Mouse (Mus musculus): ENCODE measurements around the gene Tox2. TPM values are rescaled to one million over a fixed set of nuclear protein-coding genes. Genes with fewer than 3 reads are reported as not detected.

The Tox2 gene
- polyA plus RNA-seq, 1 experiment from 2014 or later = 1.9 TPM

DNA sequence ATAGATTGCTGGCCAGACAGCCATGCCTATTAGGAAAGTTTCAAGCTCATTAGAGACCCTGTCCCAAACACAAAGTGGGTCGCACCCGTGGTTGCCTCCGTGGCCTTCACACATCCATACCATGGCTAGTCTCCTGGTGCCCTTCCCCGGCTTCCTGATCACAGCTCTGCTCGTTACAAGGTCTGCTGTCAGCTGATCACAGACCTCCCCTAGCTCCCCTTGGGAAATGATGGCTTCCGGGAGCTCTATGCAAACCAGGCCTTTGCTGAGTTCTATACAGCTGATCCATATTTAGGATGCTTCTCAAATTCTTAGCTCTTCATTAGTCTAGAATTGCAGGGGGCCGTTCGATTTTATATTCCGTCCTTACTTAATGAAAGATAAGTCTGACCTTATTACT is 75.1 kb downstream of the Tox2 start:
- 33% methylated on average over 9 of the region's 9 CpGs for whole genome bisulfite sequencing (ENCODE audit: insufficient replicate concordance)
- H3K27me3 ChIP-seq (ENCODE audit: control insufficient read depth, insufficient read depth, low read length) = peaks cover 3% of the 10 kb centered on the region; the same call in 1 of the 2 replicates
- no peak for ATAC-seq (replicated peaks; ENCODE audit: insufficient number of reproducible peaks, low FRiP score, low TSS enrichment)

DNA sequence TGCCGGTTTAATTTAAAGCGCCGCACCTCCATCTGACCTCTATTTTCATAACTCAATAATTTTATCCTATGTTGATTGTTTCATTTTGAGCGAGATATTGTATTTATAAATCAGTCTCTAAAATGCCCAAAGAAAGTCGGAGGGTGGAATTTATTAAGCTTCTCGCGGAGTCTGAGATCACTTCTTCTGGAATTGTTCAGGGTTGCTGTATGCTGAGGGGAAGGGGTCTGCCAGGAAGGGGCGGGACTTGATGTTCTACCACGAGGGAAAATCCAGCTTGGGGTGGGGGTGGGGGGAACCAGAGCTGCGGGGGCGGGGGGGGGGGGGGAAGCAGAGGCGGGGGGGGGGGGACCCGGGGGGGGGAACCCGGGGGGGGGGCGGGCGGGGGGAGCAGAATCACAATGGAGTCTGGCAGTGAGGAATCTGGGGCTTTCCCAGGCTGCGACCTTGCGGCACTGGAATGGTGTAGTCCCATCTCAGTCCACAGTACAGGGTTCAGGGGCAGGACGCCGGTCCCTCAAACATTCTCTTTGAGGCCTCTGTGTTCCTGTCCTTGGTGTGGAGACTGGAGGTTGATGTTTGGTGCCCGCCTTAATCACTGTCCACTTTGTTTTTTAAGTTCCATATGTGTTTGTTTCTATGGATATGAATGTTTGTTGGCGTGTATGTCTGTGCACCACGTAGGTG is 77.9 kb downstream of the Tox2 start:
- H3K36me3 ChIP-seq (ENCODE audit: control insufficient read depth, insufficient read depth, low read length) = no peaks in the 10 kb centered on the region
- H3K27me3 ChIP-seq (ENCODE audit: control insufficient read depth, insufficient read depth, low read length) = peaks cover 3% of the 10 kb centered on the region; the same call in 1 of the 2 replicates
- H3K9me3 ChIP-seq (replicated peaks; ENCODE audit: control insufficient read depth, low read length) = no peaks in the 10 kb centered on the region
- H3K4me2 ChIP-seq = no peak overlapping the region
- H3K27ac ChIP-seq (ENCODE audit: low read depth, low read length) = no peak overlapping the region
- H3K4me1 ChIP-seq (ENCODE audit: control insufficient read depth, insufficient read depth, low read length) = peaks cover 9% of the 10 kb centered on the region
- 56% methylated on average over 16 of the region's 23 CpGs for WGBS (ENCODE audit: insufficient replicate concordance)
- H3K4me3 ChIP-seq (ENCODE audit: low read depth, low read length) = no peak overlapping the region
- no peak overlapping the region for H3K9ac ChIP-seq (ENCODE audit: low read depth, low read length)
- no peak for ATAC-seq (replicated peaks; ENCODE audit: insufficient number of reproducible peaks, low FRiP score, low TSS enrichment)

More for the DNA sequence above, 75.1 kb downstream of the Tox2 start:
- peaks cover 9% of the 10 kb centered on the region for H3K4me1 ChIP-seq (ENCODE audit: control insufficient read depth, insufficient read depth, low read length)
- no peak overlapping the region for H3K9ac ChIP-seq (ENCODE audit: low read depth, low read length)
- no peak overlapping the region for H3K4me2 ChIP-seq
- no peak overlapping the region for H3K27ac ChIP-seq (ENCODE audit: low read depth, low read length)
- no peaks in the 10 kb centered on the region for H3K36me3 ChIP-seq (ENCODE audit: control insufficient read depth, insufficient read depth, low read length)
- H3K4me3 ChIP-seq (ENCODE audit: low read depth, low read length) = no peak overlapping the region
- no peaks in the 10 kb centered on the region for H3K9me3 ChIP-seq (replicated peaks; ENCODE audit: control insufficient read depth, low read length)

GRCm38 (mm10) chr2:163284856-163285255 is 81.9 kb downstream of the Tox2 start:
- no peak overlapping the region for H3K9ac ChIP-seq (ENCODE audit: low read depth, low read length)
- peaks cover 3% of the 10 kb centered on the region for H3K4me1 ChIP-seq (ENCODE audit: control insufficient read depth, insufficient read depth, low read length)
- no peak overlapping the region for H3K27ac ChIP-seq (ENCODE audit: low read depth, low read length)
- WGBS (ENCODE audit: insufficient replicate concordance) = 72% methylated on average over 7 of the region's 7 CpGs
- H3K27me3 ChIP-seq (ENCODE audit: control insufficient read depth, insufficient read depth, low read length) = peaks cover 4% of the 10 kb centered on the region; the same call in 1 of the 2 replicates
- H3K9me3 ChIP-seq (replicated peaks; ENCODE audit: control insufficient read depth, low read length) = no peaks in the 10 kb centered on the region
- no peaks in the 10 kb centered on the region for H3K36me3 ChIP-seq (ENCODE audit: control insufficient read depth, insufficient read depth, low read length)
- H3K4me2 ChIP-seq = no peak overlapping the region
- H3K4me3 ChIP-seq (ENCODE audit: low read depth, low read length) = no peak overlapping the region
- no peak for ATAC-seq (replicated peaks; ENCODE audit: insufficient number of reproducible peaks, low FRiP score, low TSS enrichment)

DNA sequence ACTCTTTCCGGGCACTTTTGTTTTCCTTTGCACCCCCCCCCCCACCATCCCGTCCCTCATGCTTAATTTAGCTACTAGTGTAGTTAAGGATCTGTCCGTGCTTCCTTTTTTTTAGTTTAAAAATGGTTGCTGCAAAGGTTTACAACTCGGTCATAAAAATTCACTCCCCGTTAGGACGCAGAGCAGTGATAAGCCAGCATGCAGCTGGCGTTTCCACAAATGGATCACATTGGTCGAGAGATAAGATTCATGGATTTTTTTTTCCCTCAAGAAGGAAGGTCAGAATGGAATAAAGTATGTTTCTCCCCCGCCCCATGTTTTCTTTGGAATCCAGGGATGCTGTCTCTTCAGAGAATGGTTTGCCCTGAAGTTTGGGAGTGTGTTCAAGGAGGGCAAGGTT is 82.4 kb downstream of the Tox2 start:
- 0 out of 2 replicates have a peak overlapping the region, but pooled peaks have one; percentile 0 for H3K4me3 ChIP-seq (ENCODE audit: low read depth, low read length)
- no peak overlapping the region for H3K27ac ChIP-seq (ENCODE audit: low read depth, low read length)

GRCm38 (mm10) chr2:163285762-163286161 is 82.8 kb downstream of the Tox2 start:
- ATAC-seq (replicated peaks; ENCODE audit: insufficient number of reproducible peaks, low FRiP score, low TSS enrichment) = no peak
- Histone ChIP-seq H3K27me3 (ENCODE audit: control insufficient read depth, insufficient read depth, low read length) (peaks cover 11% of the 10 kb centered on the region; the same call in 1 of the 2 replicates), H3K9me3 (replicated peaks; ENCODE audit: control insufficient read depth, low read length) (no peaks in the 10 kb centered on the region), H3K4me3 (ENCODE audit: low read depth, low read length) (0 out of 2 replicates have a peak overlapping the region, but pooled peaks have one; percentile 0), H3K36me3 (ENCODE audit: control insufficient read depth, insufficient read depth, low read length) (no peaks in the 10 kb centered on the region), H3K4me2 (peak overlapping the region; percentile 47), H3K4me1 (ENCODE audit: control insufficient read depth, insufficient read depth, low read length) (peaks cover 3% of the 10 kb centered on the region), H3K27ac (ENCODE audit: low read depth, low read length) (no peak overlapping the region), H3K9ac (ENCODE audit: low read depth, low read length) (no peak overlapping the region)
- WGBS (ENCODE audit: insufficient replicate concordance) = 41% methylated on average over 7 of the region's 7 CpGs

More for the DNA sequence above, 82.4 kb downstream of the Tox2 start:
- H3K4me1 ChIP-seq (ENCODE audit: control insufficient read depth, insufficient read depth, low read length) = peaks cover 3% of the 10 kb centered on the region
- H3K4me2 ChIP-seq = peak overlapping the region; percentile 47
- no peak for ATAC-seq (replicated peaks; ENCODE audit: insufficient number of reproducible peaks, low FRiP score, low TSS enrichment)
- no peaks in the 10 kb centered on the region for H3K9me3 ChIP-seq (replicated peaks; ENCODE audit: control insufficient read depth, low read length)
- H3K9ac ChIP-seq (ENCODE audit: low read depth, low read length) = no peak overlapping the region
- H3K36me3 ChIP-seq (ENCODE audit: control insufficient read depth, insufficient read depth, low read length) = no peaks in the 10 kb centered on the region
- 26% methylated on average over 9 of the region's 9 CpGs for WGBS (ENCODE audit: insufficient replicate concordance)
- H3K27me3 ChIP-seq (ENCODE audit: control insufficient read depth, insufficient read depth, low read length) = peaks cover 9% of the 10 kb centered on the region; the same call in 1 of the 2 replicates

- 16% methylated on average over 21 of the region's 21 CpGs for WGBS (ENCODE audit: insufficient replicate concordance)
- ATAC-seq (replicated peaks; ENCODE audit: insufficient number of reproducible peaks, low FRiP score, low TSS enrichment) = no peak
- Histone ChIP-seq H3K27ac (ENCODE audit: low read depth, low read length) (no peak overlapping the region), H3K9ac (ENCODE audit: low read depth, low read length) (0 out of 2 replicates have a peak overlapping the region, but pooled peaks have one; percentile 4), H3K9me3 (replicated peaks; ENCODE audit: control insufficient read depth, low read length) (no peaks in the 10 kb centered on the region), H3K4me1 (ENCODE audit: control insufficient read depth, insufficient read depth, low read length) (peaks cover 3% of the 10 kb centered on the region), H3K4me2 (peak overlapping the region; percentile 51), H3K27me3 (ENCODE audit: control insufficient read depth, insufficient read depth, low read length) (peaks cover 11% of the 10 kb centered on the region; the same call in 1 of the 2 replicates), H3K36me3 (ENCODE audit: control insufficient read depth, insufficient read depth, low read length) (no peaks in the 10 kb centered on the region), H3K4me3 (ENCODE audit: low read depth, low read length) (no peak overlapping the region)
Measured at GRCm38 (mm10) chr2:163288881-163289379, 86.0 kb downstream of the Tox2 start.

- no peaks in the 10 kb centered on the region for H3K36me3 ChIP-seq (ENCODE audit: control insufficient read depth, insufficient read depth, low read length)
- H3K9ac ChIP-seq (ENCODE audit: low read depth, low read length) = no peak overlapping the region
- 60% methylated on average over 11 of the region's 11 CpGs for WGBS (ENCODE audit: insufficient replicate concordance)
- H3K9me3 ChIP-seq (replicated peaks; ENCODE audit: control insufficient read depth, low read length) = no peaks in the 10 kb centered on the region
- H3K4me3 ChIP-seq (ENCODE audit: low read depth, low read length) = no peak overlapping the region
- ATAC-seq (replicated peaks; ENCODE audit: insufficient number of reproducible peaks, low FRiP score, low TSS enrichment) = no peak
- H3K27me3 ChIP-seq (ENCODE audit: control insufficient read depth, insufficient read depth, low read length) = no peaks in the 10 kb centered on the region
- no peak overlapping the region for H3K4me2 ChIP-seq
- no peak overlapping the region for H3K27ac ChIP-seq (ENCODE audit: low read depth, low read length)
- H3K4me1 ChIP-seq (ENCODE audit: control insufficient read depth, insufficient read depth, low read length) = no peaks in the 10 kb centered on the region
Measured at GRCm38 (mm10) chr2:163296999-163297630, 94.2 kb downstream of the Tox2 start.

DNA sequence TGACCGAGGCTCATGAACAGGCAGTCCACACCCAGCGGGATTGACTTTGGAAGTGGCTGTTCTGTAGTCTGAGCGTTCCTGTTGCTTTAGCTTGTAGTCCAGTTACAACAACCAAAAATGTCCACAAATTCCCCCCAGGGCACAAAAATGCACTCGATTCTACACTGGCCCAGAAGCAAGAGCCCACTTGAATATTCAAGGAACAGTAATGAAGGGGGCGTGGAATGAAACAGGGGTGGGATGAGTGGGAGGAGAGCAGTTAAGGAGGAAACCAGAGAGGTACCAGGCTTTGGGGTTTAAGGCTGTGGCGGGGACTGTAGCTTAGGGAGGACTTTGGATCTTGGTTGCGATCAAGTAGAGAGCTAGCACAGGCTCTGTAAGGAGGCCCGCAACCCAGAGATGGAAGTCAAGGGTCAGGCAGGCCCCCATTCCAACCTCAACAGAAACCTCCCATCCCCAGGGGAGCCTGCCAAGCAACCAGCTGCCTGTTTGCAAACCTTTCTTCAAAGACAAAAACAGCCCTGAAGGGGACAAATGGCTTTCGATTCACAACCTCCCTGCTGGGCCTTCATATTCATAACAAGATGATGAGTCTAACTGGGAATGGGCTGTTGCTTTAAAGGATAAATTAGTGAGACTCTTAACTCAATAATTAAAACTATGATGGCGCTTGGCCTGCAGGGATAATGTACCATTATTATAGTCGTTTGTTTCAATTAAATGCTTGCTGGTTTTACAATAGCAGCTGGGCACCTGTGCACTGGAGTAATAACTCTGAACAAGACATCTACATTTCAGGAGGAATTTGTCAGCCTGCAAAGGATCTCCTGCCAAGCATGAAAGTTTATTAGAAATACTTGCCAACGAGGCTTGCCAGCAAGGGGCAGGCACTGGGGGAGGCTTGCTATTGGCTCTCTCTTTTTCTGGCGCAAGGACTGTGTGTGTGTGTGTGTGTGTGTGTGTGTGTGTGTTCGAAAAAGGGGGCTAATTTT is 97.4 kb downstream of the Tox2 start:
- no peak overlapping the region for H3K27ac ChIP-seq (ENCODE audit: low read depth, low read length)
- 49% methylated on average over 14 of the region's 14 CpGs for WGBS (ENCODE audit: insufficient replicate concordance)

More for the DNA sequence above, 97.4 kb downstream of the Tox2 start:
- 0 out of 2 replicates have a peak, but pooled peaks cover 3% of the 10 kb centered on the region for H3K27me3 ChIP-seq (ENCODE audit: control insufficient read depth, insufficient read depth, low read length)
- no peaks in the 10 kb centered on the region for H3K36me3 ChIP-seq (ENCODE audit: control insufficient read depth, insufficient read depth, low read length)
- H3K4me1 ChIP-seq (ENCODE audit: control insufficient read depth, insufficient read depth, low read length) = no peaks in the 10 kb centered on the region
- no peaks in the 10 kb centered on the region for H3K9me3 ChIP-seq (replicated peaks; ENCODE audit: control insufficient read depth, low read length)
- no peak overlapping the region for H3K4me2 ChIP-seq
- no peak for ATAC-seq (replicated peaks; ENCODE audit: insufficient number of reproducible peaks, low FRiP score, low TSS enrichment)
- no peak overlapping the region for H3K4me3 ChIP-seq (ENCODE audit: low read depth, low read length)
- no peak overlapping the region for H3K9ac ChIP-seq (ENCODE audit: low read depth, low read length)

Data from heart, embryonic 11.5 days (tissue).